Mouse (Mus musculus) layer of hippocampus, postnatal 36 days (tissue): ENCODE measurements around the gene Efna1. TPM values are rescaled to one million over a fixed set of nuclear protein-coding genes. Genes with fewer than 3 reads are reported as not detected.
A peak's percentile ranks its signal among the peaks of the same experiment; 100 is the strongest.

ENCODE experiments used
- DNase-seq, 2 experiments: peaks; one replicate each; pipeline ENCODE4 v3.0.0; 2022
- total RNA-seq, 2 experiments: library from RNA; stranded (reverse); gene quantifications; 2 replicates each; pipeline ENCODE4 v1.2.3; 2021

Efna1 gene
- total RNA-seq, 2 experiments from 2014 or later, result 8.8 to 9.9 TPM

- DNase-seq, result no peak
Observed at GRCm38 (mm10) chr3:89243609-89244008, 37.3 kb downstream of the Efna1 start.

GRCm38 (mm10) chr3:89242331-89242895, 38.5 kb downstream of the Efna1 start:
- DNase-seq, result no peak

- DNase-seq, result no peak
Observed at GRCm38 (mm10) chr3:89238494-89238893, 42.4 kb downstream of the Efna1 start.

GRCm38 (mm10) chr3:89237682-89238081, 43.3 kb downstream of the Efna1 start:
- no peak for DNase-seq

- DNase-seq, result no peak
Observed at GRCm38 (mm10) chr3:89236516-89236915, 44.4 kb downstream of the Efna1 start.

GRCm38 (mm10) chr3:89233562-89234110, 47.3 kb downstream of the Efna1 start:
- DNase-seq, result no peak

- no peak for DNase-seq
Observed at GRCm38 (mm10) chr3:89232614-89233013, 48.3 kb downstream of the Efna1 start.

GRCm38 (mm10) chr3:89231772-89232275, 49.1 kb downstream of the Efna1 start:
- no peak for DNase-seq

GRCm38 (mm10) chr3:89231345-89231744, 49.6 kb downstream of the Efna1 start:
- DNase-seq, result no peak

GRCm38 (mm10) chr3:89230561-89230960, 50.4 kb downstream of the Efna1 start:
- DNase-seq, result no peak

- no peak for DNase-seq
Observed at GRCm38 (mm10) chr3:89229276-89229675, 51.7 kb downstream of the Efna1 start.

GRCm38 (mm10) chr3:89228836-89229235, 52.1 kb downstream of the Efna1 start, which contains the start of gene Muc1:
Gene Muc1, plus strand, starts transcription at chr3:89229057.
- no peak for DNase-seq

- peak; percentile 85 to 87 for DNase-seq
Observed at GRCm38 (mm10) chr3:89228180-89228549, 52.8 kb downstream of the Efna1 start.

- DNase-seq, result peak; percentile 91 to 93
Observed at GRCm38 (mm10) chr3:89227307-89228179, 53.4 kb downstream of the Efna1 start.

GRCm38 (mm10) chr3:89226900-89227299, 54.0 kb downstream of the Efna1 start, which contains the start of gene Mtx1:
Gene Mtx1, minus strand, starts transcription at chr3:89227088.
- DNase-seq, result no peak

GRCm38 (mm10) chr3:89226361-89226760, 54.6 kb downstream of the Efna1 start:
- DNase-seq, result no peak

GRCm38 (mm10) chr3:89225918-89226317, 55.0 kb downstream of the Efna1 start:
- no peak for DNase-seq

- DNase-seq, result no peak
Observed at GRCm38 (mm10) chr3:89225321-89225815, 55.6 kb downstream of the Efna1 start.

GRCm38 (mm10) chr3:89224796-89225195, 56.1 kb downstream of the Efna1 start:
- no peak for DNase-seq
